Mouse (Mus musculus): ENCODE results near the gene Grin2b.

GRCm38 (mm10) chr6:135993897-135994296, 179.4 kb downstream of the Grin2b start:
- TF ChIP-seq TAL1 (IDR thresholded peaks at IDR 0.05; ENCODE audit: low read length) (no peak), GATA1 (IDR thresholded peaks at IDR 0.05; ENCODE audit: low read length) (no peak)

All from erythroblast, embryonic 14.5 days (primary cell).